Mouse (Mus musculus): ENCODE data around the gene Gm9837.

DNA sequence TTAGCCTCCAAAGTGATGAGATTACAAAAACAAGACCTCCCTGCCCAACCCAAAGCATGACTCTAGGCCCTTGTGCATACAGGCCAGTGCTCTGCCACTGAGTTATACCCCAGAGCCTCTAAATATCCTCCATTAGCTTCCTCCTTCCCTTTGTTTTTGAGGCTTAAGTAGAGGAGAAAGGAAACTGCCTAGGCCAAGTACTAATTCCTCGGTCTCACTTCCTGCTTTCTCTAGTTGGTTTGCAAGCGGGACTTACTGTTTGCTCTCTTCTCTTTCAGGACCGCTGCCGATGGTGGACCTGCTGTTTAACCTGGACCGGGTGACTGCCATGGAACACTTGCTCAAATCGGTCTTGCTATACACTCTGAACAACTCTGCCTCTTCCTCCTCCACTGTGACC is 33.9 kb downstream of the Gm9837 start:
- TF ChIP-seq CTCF (IDR thresholded peaks at IDR 0.05; ENCODE audit: borderline replicate concordance, insufficient read depth, low read depth, low read length) (no peak), POLR2A (IDR thresholded peaks at IDR 0.05; ENCODE audit: borderline replicate concordance, insufficient read depth, low read length) (no peak)

Data from cerebellum, adult 2 months (tissue).